Mouse (Mus musculus): ENCODE measurements around the gene Zfp27. TPM values are rescaled to one million over a fixed set of nuclear protein-coding genes. Genes with fewer than 3 reads are reported as not detected.

Zfp27 gene
- polyA plus RNA-seq, 1 experiment, result 0.81 TPM

- no peak for TF ChIP-seq CTCF (IDR thresholded peaks at IDR 0.05; ENCODE audit: extremely low read depth, insufficient read length, insufficient replicate concordance, low read depth, low read length)
- no peak for TF ChIP-seq POLR2A (IDR thresholded peaks at IDR 0.05; ENCODE audit: low read depth, low read length)
- peaks cover 2% of the 10 kb centered on the region; the same call in 1 of the 2 replicates for H3K36me3 ChIP-seq (ENCODE audit: control insufficient read depth, insufficient read depth, low read length)
- no peak overlapping the region for H3K27ac ChIP-seq (ENCODE audit: insufficient read depth, low read depth, low read length)
- no peaks in the 10 kb centered on the region for H3K4me1 ChIP-seq (ENCODE audit: control insufficient read depth, insufficient read depth, insufficient read length, low read length)
- H3K27me3 ChIP-seq (ENCODE audit: control insufficient read depth, insufficient read depth, low read length), result no peaks in the 10 kb centered on the region
- H3K4me3 ChIP-seq (ENCODE audit: low read depth, low read length), result no peak overlapping the region
- WGBS, result 90% methylated on average over 11 of the region's 11 CpGs
Measured at GRCm38 (mm10) chr7:29941027-29941426, 34.7 kb upstream of the Zfp27 start.

- Histone ChIP-seq H3K4me3 (ENCODE audit: low read depth, low read length) (no peak overlapping the region), H3K27ac (ENCODE audit: insufficient read depth, low read depth, low read length) (no peak overlapping the region), H3K36me3 (ENCODE audit: control insufficient read depth, insufficient read depth, low read length) (peaks cover 14% of the 10 kb centered on the region), H3K27me3 (ENCODE audit: control insufficient read depth, insufficient read depth, low read length) (no peaks in the 10 kb centered on the region), H3K4me1 (ENCODE audit: control insufficient read depth, insufficient read depth, insufficient read length, low read length) (no peaks in the 10 kb centered on the region)
- 84% methylated on average over 6 of the region's 6 CpGs for WGBS
- no peak for TF ChIP-seq CTCF (IDR thresholded peaks at IDR 0.05; ENCODE audit: extremely low read depth, insufficient read length, insufficient replicate concordance, low read depth, low read length)
- TF ChIP-seq POLR2A (IDR thresholded peaks at IDR 0.05; ENCODE audit: low read depth, low read length), result no peak
Measured at GRCm38 (mm10) chr7:29938856-29939255, 32.5 kb upstream of the Zfp27 start.

- TF ChIP-seq CTCF (IDR thresholded peaks at IDR 0.05; ENCODE audit: extremely low read depth, insufficient read length, insufficient replicate concordance, low read depth, low read length) (no peak), POLR2A (IDR thresholded peaks at IDR 0.05; ENCODE audit: low read depth, low read length) (no peak)
- WGBS, result 71% methylated on average over 2 of the region's 2 CpGs
- Histone ChIP-seq H3K36me3 (ENCODE audit: control insufficient read depth, insufficient read depth, low read length) (no peaks in the 10 kb centered on the region), H3K27ac (ENCODE audit: insufficient read depth, low read depth, low read length) (no peak overlapping the region), H3K4me3 (ENCODE audit: low read depth, low read length) (no peak overlapping the region), H3K4me1 (ENCODE audit: control insufficient read depth, insufficient read depth, insufficient read length, low read length) (no peaks in the 10 kb centered on the region), H3K27me3 (ENCODE audit: control insufficient read depth, insufficient read depth, low read length) (no peaks in the 10 kb centered on the region)
Measured at GRCm38 (mm10) chr7:29922780-29923179, 16.4 kb upstream of the Zfp27 start.

- H3K36me3 ChIP-seq (ENCODE audit: control insufficient read depth, insufficient read depth, low read length), result no peaks in the 10 kb centered on the region
- H3K27me3 ChIP-seq (ENCODE audit: control insufficient read depth, insufficient read depth, low read length), result no peaks in the 10 kb centered on the region
- H3K4me1 ChIP-seq (ENCODE audit: control insufficient read depth, insufficient read depth, insufficient read length, low read length), result no peaks in the 10 kb centered on the region
- H3K4me3 ChIP-seq (ENCODE audit: low read depth, low read length), result no peak overlapping the region
- no peak overlapping the region for H3K27ac ChIP-seq (ENCODE audit: insufficient read depth, low read depth, low read length)
- WGBS, result 69% methylated on average over 6 of the region's 6 CpGs
- no peak for TF ChIP-seq POLR2A (IDR thresholded peaks at IDR 0.05; ENCODE audit: low read depth, low read length)
- no peak for TF ChIP-seq CTCF (IDR thresholded peaks at IDR 0.05; ENCODE audit: extremely low read depth, insufficient read length, insufficient replicate concordance, low read depth, low read length)
Measured at GRCm38 (mm10) chr7:29921439-29922093, 15.2 kb upstream of the Zfp27 start.

GRCm38 (mm10) chr7:29918062-29918453 lies 11.7 kb upstream of the Zfp27 start:
- no peak overlapping the region for H3K27ac ChIP-seq (ENCODE audit: insufficient read depth, low read depth, low read length)
- H3K4me3 ChIP-seq (ENCODE audit: low read depth, low read length), result no peak overlapping the region
- H3K36me3 ChIP-seq (ENCODE audit: control insufficient read depth, insufficient read depth, low read length), result peaks cover 8% of the 10 kb centered on the region
- H3K4me1 ChIP-seq (ENCODE audit: control insufficient read depth, insufficient read depth, insufficient read length, low read length), result no peaks in the 10 kb centered on the region
- H3K27me3 ChIP-seq (ENCODE audit: control insufficient read depth, insufficient read depth, low read length), result no peaks in the 10 kb centered on the region
- TF ChIP-seq POLR2A (IDR thresholded peaks at IDR 0.05; ENCODE audit: low read depth, low read length), result no peak
- TF ChIP-seq CTCF (IDR thresholded peaks at IDR 0.05; ENCODE audit: extremely low read depth, insufficient read length, insufficient replicate concordance, low read depth, low read length), result no peak
- 89% methylated on average over 4 of the region's 4 CpGs for WGBS

- no peaks in the 10 kb centered on the region for H3K27me3 ChIP-seq (ENCODE audit: control insufficient read depth, insufficient read depth, low read length)
- H3K4me3 ChIP-seq (ENCODE audit: low read depth, low read length), result no peak overlapping the region
- H3K27ac ChIP-seq (ENCODE audit: insufficient read depth, low read depth, low read length), result no peak overlapping the region
- H3K4me1 ChIP-seq (ENCODE audit: control insufficient read depth, insufficient read depth, insufficient read length, low read length), result no peaks in the 10 kb centered on the region
- TF ChIP-seq CTCF (IDR thresholded peaks at IDR 0.05; ENCODE audit: extremely low read depth, insufficient read length, insufficient replicate concordance, low read depth, low read length) (no peak), POLR2A (IDR thresholded peaks at IDR 0.05; ENCODE audit: low read depth, low read length) (no peak)
- 54% methylated on average over 6 of the region's 6 CpGs for WGBS
- peaks cover 8% of the 10 kb centered on the region for H3K36me3 ChIP-seq (ENCODE audit: control insufficient read depth, insufficient read depth, low read length)
Measured at GRCm38 (mm10) chr7:29917371-29918061, 11.1 kb upstream of the Zfp27 start.

- peaks cover 12% of the 10 kb centered on the region for H3K36me3 ChIP-seq (ENCODE audit: control insufficient read depth, insufficient read depth, low read length)
- TF ChIP-seq POLR2A (IDR thresholded peaks at IDR 0.05; ENCODE audit: low read depth, low read length), result no peak
- no peak overlapping the region for H3K27ac ChIP-seq (ENCODE audit: insufficient read depth, low read depth, low read length)
- H3K4me1 ChIP-seq (ENCODE audit: control insufficient read depth, insufficient read depth, insufficient read length, low read length), result no peaks in the 10 kb centered on the region
- H3K27me3 ChIP-seq (ENCODE audit: control insufficient read depth, insufficient read depth, low read length), result no peaks in the 10 kb centered on the region
- H3K4me3 ChIP-seq (ENCODE audit: low read depth, low read length), result no peak overlapping the region
- 93% methylated on average over 13 of the region's 13 CpGs for WGBS
Measured at GRCm38 (mm10) chr7:29912172-29912571, 5.8 kb upstream of the Zfp27 start.

Data from small intestine, adult 2 months (tissue).